Mouse (Mus musculus): ENCODE results near the gene Cit. TPM values are rescaled to one million over a fixed set of nuclear protein-coding genes. Genes with fewer than 3 reads are reported as not detected.
A peak's percentile ranks its signal among the peaks of the same experiment; 100 is the strongest.

Cit gene
- total and polyA plus RNA-seq, 3 experiments: 21.5 to 32.9 (median 24.1) TPM

DNA sequence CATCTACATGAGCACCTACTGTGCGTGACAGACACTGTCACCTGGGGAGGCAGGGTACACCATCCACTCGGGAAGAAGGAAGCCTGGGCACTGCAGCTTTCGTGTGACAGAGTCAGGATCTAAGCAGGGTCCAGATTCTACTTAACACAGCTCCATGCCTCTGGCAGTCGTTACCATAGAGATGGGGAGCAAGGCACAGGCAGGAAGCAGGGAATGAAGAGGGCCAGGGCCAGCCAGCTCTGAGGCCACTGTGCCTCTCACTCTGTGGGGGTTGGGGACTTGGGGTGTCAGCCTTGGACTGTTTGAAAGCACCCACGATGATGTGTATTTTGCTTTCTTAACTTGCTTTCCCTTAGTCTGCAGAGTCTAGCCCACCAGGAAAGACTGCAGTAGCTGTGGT is 133.2 kb downstream of the Cit start:
- peaks cover 5 to 6% of the 10 kb centered on the region in 2 experiments for H3K36me3 ChIP-seq (ENCODE audit: control insufficient read depth in 1 of 2, insufficient read depth in 2 of 2, low read length in 2 of 2)
- no peaks in the 10 kb centered on the region for H3K79me2 ChIP-seq (ENCODE audit: control insufficient read depth, insufficient read depth, low read length, poor library complexity)
- no peak overlapping the region for H3K27ac ChIP-seq (ENCODE audit: control insufficient read depth, low read depth, low read length)
- DNase-seq (ENCODE audit: low read depth, low spot score): no peak
- no peak overlapping the region for H3K9ac ChIP-seq (ENCODE audit: control insufficient read depth, low read depth, low read length, poor library complexity, severe bottlenecking)
- H3K4me3 ChIP-seq (ENCODE audit: control insufficient read depth in 1 of 2, insufficient read depth in 1 of 2, low read depth in 2 of 2, low read length in 2 of 2): no peak overlapping the region
- no peaks in the 10 kb centered on the region for H3K9me3 ChIP-seq (replicated peaks; ENCODE audit: insufficient read depth, low read length)
- no peaks in the 10 kb centered on the region for H3K27me3 ChIP-seq (ENCODE audit: control insufficient read depth in 1 of 2, insufficient read depth in 2 of 2, low read length in 2 of 2)
- H3K4me1 ChIP-seq (ENCODE audit: control insufficient read depth in 1 of 2, insufficient read depth in 2 of 2, low read length in 2 of 2): peaks cover 0 to 2% of the 10 kb centered on the region in 2 experiments; a peak in 1 of 4 replicates
- TF ChIP-seq GATA1 (IDR thresholded peaks at IDR 0.05; ENCODE audit: low read depth, low read length): no peak
- TF ChIP-seq MAX (IDR thresholded peaks at IDR 0.05; ENCODE audit: low read length): no peak
- TF ChIP-seq MEF2A (IDR thresholded peaks at IDR 0.05; ENCODE audit: extremely low read depth, insufficient replicate concordance, low read depth, low read length, poor library complexity, severe bottlenecking): no peak
- TF ChIP-seq MYB (IDR thresholded peaks at IDR 0.05; ENCODE audit: low read depth, low read length): no peak

DNA sequence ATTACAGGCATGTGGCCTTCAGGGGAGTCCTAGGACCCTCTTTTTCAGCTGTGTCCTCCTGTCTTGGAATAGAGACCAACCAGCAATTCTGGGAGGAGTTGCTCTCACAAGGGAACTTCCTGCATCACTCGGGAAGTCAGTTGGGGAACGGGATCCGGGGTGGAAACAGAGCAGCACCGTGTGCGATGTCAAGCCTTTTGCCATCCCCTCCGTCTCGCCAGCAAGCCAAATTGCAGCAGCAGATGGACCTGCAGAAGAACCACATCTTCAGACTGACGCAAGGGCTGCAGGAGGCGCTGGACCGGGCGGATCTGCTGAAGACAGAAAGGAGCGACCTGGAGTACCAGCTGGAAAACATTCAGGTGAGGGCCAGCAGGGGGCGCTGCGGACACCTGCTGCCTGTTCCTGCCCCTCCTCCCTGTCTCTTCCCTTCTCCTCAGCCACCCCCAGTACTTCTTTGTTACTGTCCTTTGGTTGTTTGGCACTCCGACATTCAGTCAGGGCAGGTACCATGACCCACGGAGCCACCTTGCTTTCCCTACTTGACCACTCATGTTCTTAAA is 134.1 kb downstream of the Cit start:
- TF ChIP-seq KAT2A (conservative IDR thresholded peaks at IDR 0.05; ENCODE audit: low read depth, low read length): no peak
- peak; percentile 49 for TF ChIP-seq SMC3 (IDR thresholded peaks at IDR 0.05; ENCODE audit: low read depth, low read length)
- TF ChIP-seq ELF1 (IDR thresholded peaks at IDR 0.05; ENCODE audit: low read depth, low read length): no peak
- TF ChIP-seq CTCF (IDR thresholded peaks at IDR 0.05 in 2 of 3, conservative IDR thresholded peaks at IDR 0.05 in 1 of 3; ENCODE audit: control insufficient read depth in 1 of 3, insufficient read depth in 1 of 3, low read depth in 2 of 3, low read length in 3 of 3, poor library complexity in 1 of 3, severe bottlenecking in 1 of 3): peak; percentile 61 to 78 (median 70)
- DNase-seq (ENCODE audit: low read depth, low spot score): peak; percentile 57
- no peak overlapping the region for H3K4me3 ChIP-seq (ENCODE audit: control insufficient read depth in 1 of 2, insufficient read depth in 1 of 2, low read depth in 2 of 2, low read length in 2 of 2)

DNA sequence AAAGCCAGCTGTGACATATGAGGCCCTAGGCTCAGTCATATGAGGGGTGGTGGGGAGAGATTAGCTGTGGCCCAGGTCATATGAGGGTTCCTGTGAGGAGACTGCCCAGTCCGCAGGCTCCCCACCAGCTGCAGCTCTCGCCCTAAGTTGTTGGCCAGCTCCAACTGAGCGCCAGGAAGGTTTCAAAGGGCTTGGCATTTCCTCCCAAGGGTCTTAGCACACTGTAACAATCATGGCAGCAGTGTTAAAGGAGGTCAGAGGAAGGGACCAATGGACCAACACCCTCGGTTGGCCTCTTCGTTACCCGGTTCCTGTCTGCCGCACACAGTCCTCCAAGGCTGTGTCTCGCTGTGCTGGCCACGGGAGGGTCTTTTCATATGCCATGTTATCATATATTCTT is 135.5 kb downstream of the Cit start:
- H3K4me1 ChIP-seq (ENCODE audit: control insufficient read depth in 1 of 2, insufficient read depth in 2 of 2, low read length in 2 of 2): peaks cover 0 to 2% of the 10 kb centered on the region in 2 experiments; a peak in 1 of 4 replicates
- H3K36me3 ChIP-seq (ENCODE audit: control insufficient read depth in 1 of 2, insufficient read depth in 2 of 2, low read length in 2 of 2): peaks cover 5 to 6% of the 10 kb centered on the region in 2 experiments
- H3K27ac ChIP-seq (ENCODE audit: control insufficient read depth, low read depth, low read length): no peak overlapping the region
- no peaks in the 10 kb centered on the region for H3K79me2 ChIP-seq (ENCODE audit: control insufficient read depth, insufficient read depth, low read length, poor library complexity)
- no peaks in the 10 kb centered on the region for H3K9me3 ChIP-seq (replicated peaks; ENCODE audit: insufficient read depth, low read length)
- no peak overlapping the region for H3K4me3 ChIP-seq (ENCODE audit: control insufficient read depth in 1 of 2, insufficient read depth in 1 of 2, low read depth in 2 of 2, low read length in 2 of 2)
- DNase-seq (ENCODE audit: low read depth, low spot score): no peak
- TF ChIP-seq EP300 (IDR thresholded peaks at IDR 0.05; ENCODE audit: low read depth in 1 of 2, low read length in 2 of 2) (no peak), RCOR1 (IDR thresholded peaks at IDR 0.05; ENCODE audit: low read depth, low read length) (no peak), USF1 (IDR thresholded peaks at IDR 0.05; ENCODE audit: low read depth, low read length) (no peak), POLR2A (IDR thresholded peaks at IDR 0.05; ENCODE audit: control insufficient read depth in 1 of 2, insufficient read depth in 1 of 2, low read depth in 1 of 2, low read length in 2 of 2, poor library complexity in 1 of 2) (no peak), SMC3 (IDR thresholded peaks at IDR 0.05; ENCODE audit: low read depth, low read length) (no peak), POLR2AphosphoS5 (IDR thresholded peaks at IDR 0.05; ENCODE audit: borderline replicate concordance, low read depth, low read length) (no peak), GATA1 (IDR thresholded peaks at IDR 0.05; ENCODE audit: low read depth, low read length) (no peak), MXI1 (IDR thresholded peaks at IDR 0.05; ENCODE audit: low read depth, low read length) (no peak), RAD21 (IDR thresholded peaks at IDR 0.05; ENCODE audit: low read depth, low read length) (no peak), E2F4 (IDR thresholded peaks at IDR 0.05; ENCODE audit: borderline replicate concordance, low read depth, low read length) (no peak), KAT2A (conservative IDR thresholded peaks at IDR 0.05; ENCODE audit: low read depth, low read length) (no peak), ZMIZ1 (IDR thresholded peaks at IDR 0.05; ENCODE audit: low read depth, low read length) (no peak), POLR2AphosphoS2 (IDR thresholded peaks at IDR 0.05; ENCODE audit: low read length) (no peak), SIN3A (IDR thresholded peaks at IDR 0.05; ENCODE audit: low read length) (no peak), CTCF (IDR thresholded peaks at IDR 0.05 in 2 of 3, conservative IDR thresholded peaks at IDR 0.05 in 1 of 3; ENCODE audit: control insufficient read depth in 1 of 3, insufficient read depth in 1 of 3, low read depth in 2 of 3, low read length in 3 of 3, poor library complexity in 1 of 3, severe bottlenecking in 1 of 3) (no peak)
- no peak overlapping the region for H3K9ac ChIP-seq (ENCODE audit: control insufficient read depth, low read depth, low read length, poor library complexity, severe bottlenecking)
- H3K27me3 ChIP-seq (ENCODE audit: control insufficient read depth in 1 of 2, insufficient read depth in 2 of 2, low read length in 2 of 2): no peaks in the 10 kb centered on the region

More for the DNA sequence above, 134.1 kb downstream of the Cit start:
- H3K9ac ChIP-seq (ENCODE audit: control insufficient read depth, low read depth, low read length, poor library complexity, severe bottlenecking): no peak overlapping the region
- H3K79me2 ChIP-seq (ENCODE audit: control insufficient read depth, insufficient read depth, low read length, poor library complexity): no peaks in the 10 kb centered on the region
- no peak overlapping the region for H3K27ac ChIP-seq (ENCODE audit: control insufficient read depth, low read depth, low read length)
- H3K9me3 ChIP-seq (replicated peaks; ENCODE audit: insufficient read depth, low read length): no peaks in the 10 kb centered on the region
- H3K4me1 ChIP-seq (ENCODE audit: control insufficient read depth in 1 of 2, insufficient read depth in 2 of 2, low read length in 2 of 2): peaks cover 0 to 2% of the 10 kb centered on the region in 2 experiments; a peak in 1 of 4 replicates
- H3K36me3 ChIP-seq (ENCODE audit: control insufficient read depth in 1 of 2, insufficient read depth in 2 of 2, low read length in 2 of 2): peaks cover 5 to 6% of the 10 kb centered on the region in 2 experiments
- H3K27me3 ChIP-seq (ENCODE audit: control insufficient read depth in 1 of 2, insufficient read depth in 2 of 2, low read length in 2 of 2): no peaks in the 10 kb centered on the region

All from MEL (cell line).